Mouse (Mus musculus) liver, embryonic 14.5 days (tissue): ENCODE measurements at regions not wholly inside any gene's neighbourhood (a gene's known extent, or its start where the extent isn't known, plus 50 kb on each side); places are given as distances from the start of the nearest gene placed in this dataset.

ENCODE experiments used
- CTCF ChIP-seq: IDR thresholded peaks from 2 replicates; pipeline ENCODE4 v1.5.1; 2016; ENCODE audit warnings: antibody characterized with exemption, low read depth, control low read depth
- EP300 ChIP-seq: IDR thresholded peaks from 2 replicates; pipeline ENCODE4 v1.6.1; 2016; ENCODE audit warnings: antibody characterized with exemption, low read depth

GRCm38 (mm10) chr3:102386091-102386490 lies 83.6 kb upstream of the Ngf start:
- no peak for TF ChIP-seq CTCF
- TF ChIP-seq EP300, result no peak
